Mouse (Mus musculus) midbrain, embryonic 12.5 days (tissue): ENCODE results near the gene Bglap3. TPM values are rescaled to one million over a fixed set of nuclear protein-coding genes. Genes with fewer than 3 reads are reported as not detected.
"Not testable (repeated sequence)": the region's sequence is repeated elsewhere in the genome, so short reads cannot be mapped to it uniquely, and the experiment has no call there.

Source experiments
- ATAC-seq: fragments of 200-750 bp; cut with Nextera tagmentation; 2 replicates; pipeline ENCODE4 v1.8.0; 2017; ENCODE audit warnings: low read depth, moderate TSS enrichment, moderate library complexity; ENCODE audit not compliant: low FRiP score
- H3K27ac ChIP-seq: fragments of 300-500 bp; sonication (generic); replicated peaks from 2 replicates; pipeline ENCODE4 v1.5.1; 2016; ENCODE audit warnings: mild to moderate bottlenecking
- H3K27me3 ChIP-seq: fragments of 300-500 bp; sonication (generic); 2 replicates; pipeline ENCODE4 v1.6.1; 2016; ENCODE audit warnings: mild to moderate bottlenecking
- H3K36me3 ChIP-seq: fragments of 300-500 bp; sonication (generic); 2 replicates; pipeline ENCODE4 v1.6.1; 2016
- H3K4me1 ChIP-seq: fragments of 300-500 bp; sonication (generic); 2 replicates; pipeline ENCODE4 v1.6.1; 2016
- H3K4me2 ChIP-seq: fragments of 300-500 bp; sonication (generic); replicated peaks from 2 replicates; pipeline ENCODE4 v1.6.1; 2016; ENCODE audit warnings: mild to moderate bottlenecking, moderate library complexity
- H3K4me3 ChIP-seq: fragments of 300-500 bp; sonication (generic); 2 replicates; pipeline ENCODE4 v1.5.1; 2016; ENCODE audit warnings: mild to moderate bottlenecking
- H3K9ac ChIP-seq: fragments of 300-500 bp; sonication (generic); replicated peaks from 2 replicates; pipeline ENCODE4 v1.6.1; 2016; ENCODE audit warnings: mild to moderate bottlenecking, moderate library complexity
- H3K9me3 ChIP-seq: fragments of 300-500 bp; sonication (generic); 2 replicates; pipeline ENCODE4 v1.6.1; 2016; ENCODE audit warnings: mild to moderate bottlenecking
- WGBS: fragments of 180-500 bp; shearing (Covaris S2); methylation state at CpG from one replicate; pipeline ENCODE4 v1.1.7; 2016; 5-methylcytosine and 5-hydroxymethylcytosine counted together
- polyA plus RNA-seq: library from polyadenylated mRNA; unstranded; fragments of >200 nt; fragmentation: Nextera tagmentation; extraction: Ambion mirVana; gene quantifications from 2 replicates; pipeline ENCODE4 v1.2.1, GENCODE M21; 2016

Bglap3 gene
- 0.10 TPM in 1 of 2 replicates, not detected in the other for polyA plus RNA-seq

DNA sequence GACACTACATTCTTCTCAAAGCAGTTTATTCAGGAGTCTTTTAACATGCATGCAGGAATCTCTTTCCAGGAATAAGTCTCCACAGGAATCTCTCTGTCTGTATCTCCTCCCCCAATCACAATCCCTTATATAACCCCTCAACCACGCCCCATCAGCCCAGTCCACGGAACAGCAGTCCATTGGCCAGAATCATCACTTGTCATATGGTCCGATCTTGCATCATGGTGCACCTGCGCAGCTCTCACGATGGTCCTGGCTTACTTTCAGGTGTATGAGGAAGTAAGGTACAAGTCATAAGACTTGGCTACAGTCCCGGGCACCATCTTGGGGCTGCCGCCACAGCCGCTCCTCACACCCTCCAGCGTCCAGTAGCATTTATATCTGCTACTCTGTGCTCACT is at the start of gene Bglap3:
Gene Bglap3 (minus strand): TSS at position 101 of the 400 bp plus-strand sequence.
- 95% methylated on average over 9 of the region's 9 CpGs for WGBS
- H3K4me1 ChIP-seq, H3K36me3 ChIP-seq, ATAC-seq, H3K4me2 ChIP-seq, H3K4me3 ChIP-seq, H3K27ac ChIP-seq, H3K27me3 ChIP-seq, H3K9ac ChIP-seq, H3K9me3 ChIP-seq: not testable (repeated sequence)

GRCm38 (mm10) chr3:88422020-88422720 is 49.6 kb upstream of the Bglap3 start:
- Histone ChIP-seq H3K36me3 (peaks cover 43% of the 10 kb centered on the region), H3K4me3 (no peak overlapping the region), H3K4me2 (0 out of 2 replicates have a peak overlapping the region, but pooled peaks have one; percentile 2), H3K27me3 (no peaks in the 10 kb centered on the region), H3K27ac (no peak overlapping the region), H3K4me1 (peaks cover 25% of the 10 kb centered on the region), H3K9me3 (no peaks in the 10 kb centered on the region), H3K9ac (peak overlapping the region; percentile 44; the same call in 1 of the 2 replicates)
- no peak for ATAC-seq
- WGBS, result 30% methylated on average over 9 of the region's 9 CpGs

- no peak overlapping the region for H3K27ac ChIP-seq
- no peak for ATAC-seq
- H3K9ac ChIP-seq, result no peak overlapping the region
- peaks cover 25% of the 10 kb centered on the region for H3K4me1 ChIP-seq
- H3K36me3 ChIP-seq, result peaks cover 55% of the 10 kb centered on the region
- no peaks in the 10 kb centered on the region for H3K27me3 ChIP-seq
- WGBS, result 97% methylated on average over 19 of the region's 19 CpGs
- no peaks in the 10 kb centered on the region for H3K9me3 ChIP-seq
- no peak overlapping the region for H3K4me2 ChIP-seq
- H3K4me3 ChIP-seq, result no peak overlapping the region
Observed at GRCm38 (mm10) chr3:88420771-88421170, 48.2 kb upstream of the Bglap3 start.

GRCm38 (mm10) chr3:88418016-88418415 is 45.5 kb upstream of the Bglap3 start:
- H3K36me3 ChIP-seq, result peaks cover 76% of the 10 kb centered on the region
- peaks cover 13% of the 10 kb centered on the region for H3K4me1 ChIP-seq
- H3K4me2 ChIP-seq, result no peak overlapping the region
- ATAC-seq, result no peak
- no peak overlapping the region for H3K27ac ChIP-seq
- H3K4me3 ChIP-seq, result no peak overlapping the region
- no peak overlapping the region for H3K9ac ChIP-seq
- H3K27me3 ChIP-seq, result no peaks in the 10 kb centered on the region
- H3K9me3 ChIP-seq, result no peaks in the 10 kb centered on the region
- 89% methylated on average over 6 of the region's 6 CpGs for WGBS

- no peak for ATAC-seq
- no peak overlapping the region for H3K4me2 ChIP-seq
- no peak overlapping the region for H3K9ac ChIP-seq
- no peak overlapping the region for H3K4me3 ChIP-seq
- no peaks in the 10 kb centered on the region for H3K9me3 ChIP-seq
- peaks cover 2% of the 10 kb centered on the region for H3K4me1 ChIP-seq
- no peak overlapping the region for H3K27ac ChIP-seq
- peaks cover 84% of the 10 kb centered on the region for H3K36me3 ChIP-seq
- 89% methylated on average over 4 of the region's 4 CpGs for WGBS
- no peaks in the 10 kb centered on the region for H3K27me3 ChIP-seq
Observed at GRCm38 (mm10) chr3:88415668-88416067, 43.1 kb upstream of the Bglap3 start.

- no peak overlapping the region for H3K27ac ChIP-seq
- H3K4me2 ChIP-seq, result no peak overlapping the region
- 92% methylated on average over 11 of the region's 11 CpGs for WGBS
- H3K4me3 ChIP-seq, result no peak overlapping the region
- no peaks in the 10 kb centered on the region for H3K27me3 ChIP-seq
- H3K36me3 ChIP-seq, result peaks cover 53% of the 10 kb centered on the region
- H3K9me3 ChIP-seq, result no peaks in the 10 kb centered on the region
- no peak for ATAC-seq
- H3K9ac ChIP-seq, result no peak overlapping the region
- peaks cover 23% of the 10 kb centered on the region for H3K4me1 ChIP-seq
Observed at GRCm38 (mm10) chr3:88412636-88413035, 40.1 kb upstream of the Bglap3 start.

- Histone ChIP-seq H3K27ac (no peak overlapping the region), H3K9ac (no peak overlapping the region), H3K27me3 (no peaks in the 10 kb centered on the region), H3K36me3 (peaks cover 48% of the 10 kb centered on the region), H3K4me2 (no peak overlapping the region), H3K4me3 (no peak overlapping the region), H3K9me3 (no peaks in the 10 kb centered on the region), H3K4me1 (peaks cover 23% of the 10 kb centered on the region)
- WGBS, result 91% methylated on average over 4 of the region's 4 CpGs
- no peak for ATAC-seq
Observed at GRCm38 (mm10) chr3:88411681-88412080, 39.1 kb upstream of the Bglap3 start.

DNA sequence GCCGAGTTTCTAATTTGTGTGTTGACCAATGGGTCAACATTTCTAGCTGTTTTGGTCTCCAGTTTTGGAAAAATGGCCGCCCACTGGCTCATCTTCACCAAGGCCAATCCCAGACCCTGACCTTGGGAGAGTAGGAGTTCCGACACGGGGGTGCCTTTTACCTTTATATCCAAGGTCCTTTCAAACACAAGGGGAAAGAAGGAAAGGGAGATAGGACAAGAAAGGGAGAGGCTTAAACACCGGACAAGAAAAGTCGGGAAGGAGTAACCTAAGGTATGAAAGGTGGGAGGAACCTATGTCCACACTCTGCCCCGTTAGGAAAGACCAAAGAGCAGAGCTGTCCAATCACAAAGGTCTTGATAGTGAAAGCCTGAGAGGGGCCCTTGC is 38.1 kb upstream of the Bglap3 start:
- no peaks in the 10 kb centered on the region for H3K9me3 ChIP-seq
- H3K4me2 ChIP-seq, result peak overlapping the region; percentile 70
- no peak for ATAC-seq
- peak overlapping the region; percentile 87 for H3K9ac ChIP-seq
- peak overlapping the region; percentile 79 for H3K4me3 ChIP-seq
- H3K4me1 ChIP-seq, result peaks cover 23% of the 10 kb centered on the region
- no peaks in the 10 kb centered on the region for H3K27me3 ChIP-seq
- peaks cover 37% of the 10 kb centered on the region for H3K36me3 ChIP-seq
- H3K27ac ChIP-seq, result peak overlapping the region; percentile 85
- WGBS, result 28% methylated on average over 7 of the region's 7 CpGs

DNA sequence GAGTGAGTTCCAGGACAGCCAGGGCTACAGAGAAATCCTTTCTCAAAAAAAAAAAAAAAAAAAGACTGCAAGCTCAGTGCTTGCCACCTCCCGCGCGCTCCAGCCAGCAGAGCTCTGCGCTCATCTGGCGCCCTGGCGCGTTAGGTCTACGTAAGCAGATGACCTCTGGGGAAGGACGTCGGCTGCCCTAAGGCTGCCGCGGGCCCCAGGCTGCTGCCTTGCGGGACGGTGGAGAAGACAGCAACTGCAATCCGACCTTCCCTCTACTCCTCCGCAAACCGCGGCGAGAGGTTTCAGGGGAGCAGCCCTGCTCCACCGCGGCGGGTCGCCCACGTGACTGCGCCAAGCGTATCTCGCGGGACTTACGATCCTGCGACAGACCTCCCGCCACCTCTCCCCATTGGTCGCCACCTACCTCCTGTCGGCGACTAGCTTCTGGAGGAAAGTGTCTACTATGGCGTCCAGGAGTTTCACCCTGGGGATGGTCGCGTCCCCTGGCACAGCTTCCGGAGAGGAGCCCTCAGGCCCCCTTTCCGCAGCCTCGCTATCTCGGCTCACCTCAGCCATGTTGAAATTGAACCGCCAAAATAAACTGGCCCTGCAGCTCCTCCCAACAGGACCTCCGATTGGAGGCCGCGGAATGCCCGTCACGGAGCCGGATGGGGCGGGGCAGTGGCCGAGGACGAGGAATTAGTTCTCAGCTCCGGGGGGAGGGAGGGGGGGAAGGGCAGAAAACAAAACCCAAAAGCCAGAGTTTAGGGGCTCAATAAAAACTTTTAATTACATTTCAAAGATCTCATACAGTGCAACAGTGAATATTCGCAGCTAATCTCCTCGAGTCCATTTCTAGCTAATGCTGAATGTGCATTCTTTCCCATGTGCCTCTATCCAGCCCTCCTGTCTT is 37.5 kb upstream of the Bglap3 start, which contains the start of gene Pmf1:
Gene Pmf1 (minus strand): TSS at position 591 of the 904 bp plus-strand sequence.
- no peaks in the 10 kb centered on the region for H3K27me3 ChIP-seq
- H3K4me2 ChIP-seq, result peak within 1 kb of the TSS; percentile 70
- H3K4me1 ChIP-seq, result peaks cover 23% of the 10 kb centered on the region
- peak; percentile 92 for ATAC-seq
- H3K27ac ChIP-seq, result peak within 1 kb of the TSS; percentile 85
- H3K9me3 ChIP-seq, result no peaks in the 10 kb centered on the region
- H3K9ac ChIP-seq, result peak within 1 kb of the TSS; percentile 87
- under 1% methylated on average over 54 of the region's 54 CpGs for WGBS
- peak within 1 kb of the TSS; percentile 79 for H3K4me3 ChIP-seq
- peaks cover 32% of the 10 kb centered on the region for H3K36me3 ChIP-seq

GRCm38 (mm10) chr3:88408953-88409352 is 36.4 kb upstream of the Bglap3 start:
- Histone ChIP-seq H3K36me3 (peaks cover 28% of the 10 kb centered on the region), H3K27ac (no peak overlapping the region), H3K27me3 (no peaks in the 10 kb centered on the region), H3K9me3 (no peaks in the 10 kb centered on the region), H3K4me2 (peak overlapping the region; percentile 70), H3K9ac (peak overlapping the region; percentile 87; the same call in 1 of the 2 replicates), H3K4me3 (peak overlapping the region; percentile 79), H3K4me1 (peaks cover 23% of the 10 kb centered on the region)
- WGBS, result 75% methylated on average over 5 of the region's 5 CpGs
- no peak for ATAC-seq

- Histone ChIP-seq H3K9ac (no peak overlapping the region), H3K4me2 (no peak overlapping the region), H3K4me3 (no peak overlapping the region), H3K27me3 (no peaks in the 10 kb centered on the region), H3K9me3 (no peaks in the 10 kb centered on the region), H3K27ac (0 out of 2 replicates have a peak overlapping the region, but pooled peaks have one; percentile 11), H3K36me3 (peaks cover 17% of the 10 kb centered on the region), H3K4me1 (peaks cover 23% of the 10 kb centered on the region)
- ATAC-seq, result no peak
- 62% methylated on average over 7 of the region's 7 CpGs for WGBS
Observed at GRCm38 (mm10) chr3:88407529-88407928, 35.0 kb upstream of the Bglap3 start.

- Histone ChIP-seq H3K4me3 (no peak overlapping the region), H3K9ac (no peak overlapping the region), H3K4me2 (no peak overlapping the region), H3K9me3 (no peaks in the 10 kb centered on the region), H3K4me1 (peaks cover 23% of the 10 kb centered on the region), H3K27ac (0 out of 2 replicates have a peak overlapping the region, but pooled peaks have one; percentile 11), H3K36me3 (peaks cover 12% of the 10 kb centered on the region), H3K27me3 (no peaks in the 10 kb centered on the region)
- WGBS, result 0% methylated on average over 2 of the region's 2 CpGs
- ATAC-seq, result 0 out of 2 replicates have a peak, but pooled peaks have one; percentile 11
Observed at GRCm38 (mm10) chr3:88407090-88407489, 34.5 kb upstream of the Bglap3 start.
